Mouse (Mus musculus) 416B (cell line): ENCODE measurements at regions not wholly inside any gene's neighbourhood (a gene's known extent, or its start where the extent isn't known, plus 50 kb on each side); places are given as distances from the start of the nearest gene placed in this dataset.
"Not testable (repeated sequence)": the region's sequence is repeated elsewhere in the genome, so short reads cannot be mapped to it uniquely, and the experiment has no call there.

ENCODE experiments used
- DNase-seq: peaks from one replicate; pipeline ENCODE4 v3.0.0; 2011; ENCODE audit warnings: low read depth

DNA sequence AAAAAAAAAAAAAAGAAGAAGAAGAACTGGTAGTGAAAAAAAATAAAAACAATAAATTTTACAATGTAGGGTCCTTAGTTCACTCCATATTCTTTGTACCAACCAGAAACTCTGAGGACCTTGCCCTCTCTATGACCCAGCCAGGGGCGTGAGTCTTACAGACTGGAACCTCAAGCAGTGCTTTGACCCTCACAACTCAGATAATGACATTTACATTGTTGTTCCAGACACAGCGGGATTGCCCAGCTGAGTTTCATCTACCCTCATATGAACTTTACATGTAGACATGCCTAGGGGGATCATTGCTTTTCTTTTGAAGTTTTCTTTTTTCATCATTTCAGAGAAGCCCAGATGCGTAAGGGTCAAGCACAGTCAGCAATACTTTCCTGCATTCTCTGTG is 1496.6 kb upstream of the 4931417E11Rik start:
- DNase-seq: no peak

GRCm38 (mm10) chr6:74928485-74928884 is 1459.0 kb upstream of the 4931417E11Rik start:
- DNase-seq: no peak

DNA sequence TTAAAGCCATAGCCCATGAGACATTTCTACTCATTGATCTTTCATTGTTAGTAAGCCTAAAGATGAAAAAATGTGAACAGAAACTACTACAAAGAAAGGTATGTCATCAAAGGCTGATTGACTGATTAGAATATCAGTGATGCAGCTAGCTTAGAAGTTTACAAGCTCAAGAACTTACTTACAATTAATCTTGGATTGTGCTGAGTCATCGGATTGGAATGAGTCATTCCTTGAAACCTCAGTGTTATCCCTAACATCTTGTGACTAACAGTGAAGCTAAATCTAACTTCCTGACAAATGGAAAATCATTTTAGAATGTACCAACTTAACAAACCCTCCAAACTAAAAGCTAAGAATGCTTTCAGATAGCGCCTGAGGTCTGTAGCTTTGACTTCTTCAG is 1434.1 kb upstream of the 4931417E11Rik start:
- DNase-seq: peak; percentile 5

- no peak for DNase-seq
Measured at GRCm38 (mm10) chr6:74870626-74871320, 1401.3 kb upstream of the 4931417E11Rik start.

DNA sequence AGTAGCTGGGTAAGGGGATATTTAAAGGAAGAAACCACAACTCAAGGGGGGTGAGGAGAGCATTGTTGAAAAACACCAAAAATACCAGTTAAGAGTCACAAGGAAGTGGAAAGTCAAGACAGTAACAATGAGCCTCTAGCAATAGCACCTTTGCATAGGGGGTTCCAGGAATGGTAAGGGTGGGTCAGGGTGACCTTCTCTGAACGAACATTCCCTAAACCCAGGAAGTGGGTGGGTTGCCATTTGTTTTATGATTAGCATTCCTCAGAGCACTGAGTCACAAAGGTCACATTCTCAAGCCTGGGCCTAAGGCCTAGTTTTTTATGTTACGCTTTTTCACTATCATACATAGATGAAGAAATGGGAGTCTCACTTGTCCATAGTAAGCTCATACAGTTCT is 1351.2 kb upstream of the 4931417E11Rik start:
- DNase-seq: not testable (repeated sequence)
